Mouse (Mus musculus): Measurements from ENCODE around the gene Jarid2.

DNA sequence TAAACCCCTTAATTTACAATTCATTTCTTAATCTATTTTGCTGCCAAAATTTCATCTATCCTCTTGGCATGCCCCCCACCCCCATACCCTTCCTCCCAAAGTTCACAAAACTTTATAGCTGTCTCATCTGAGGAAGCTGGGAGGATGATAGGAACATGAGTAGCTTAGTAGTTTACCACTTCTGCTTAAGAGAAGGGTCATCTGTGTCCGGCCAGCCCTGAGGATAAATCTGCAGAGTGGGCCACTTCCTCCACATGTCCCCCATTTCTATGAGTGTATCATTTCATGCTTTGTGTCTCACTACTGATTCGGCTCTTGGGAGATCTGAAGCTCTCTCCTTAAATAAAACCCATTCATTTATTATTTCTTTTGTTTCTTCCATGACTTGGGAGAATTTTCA, 102.8 kb downstream of the Jarid2 start:
- TF ChIP-seq CTCF (IDR thresholded peaks at IDR 0.05; ENCODE audit: control insufficient read depth, insufficient read depth, insufficient read length) (no peak), MYOG (IDR thresholded peaks at IDR 0.05; ENCODE audit: control insufficient read depth, extremely low read depth, insufficient read length) (no peak), MAX (IDR thresholded peaks at IDR 0.05) (no peak), USF1 (IDR thresholded peaks at IDR 0.05; ENCODE audit: low read depth) (no peak)
